ENCODE assay signal across 22 mouse cellular contexts in the genomic region with DNA sequence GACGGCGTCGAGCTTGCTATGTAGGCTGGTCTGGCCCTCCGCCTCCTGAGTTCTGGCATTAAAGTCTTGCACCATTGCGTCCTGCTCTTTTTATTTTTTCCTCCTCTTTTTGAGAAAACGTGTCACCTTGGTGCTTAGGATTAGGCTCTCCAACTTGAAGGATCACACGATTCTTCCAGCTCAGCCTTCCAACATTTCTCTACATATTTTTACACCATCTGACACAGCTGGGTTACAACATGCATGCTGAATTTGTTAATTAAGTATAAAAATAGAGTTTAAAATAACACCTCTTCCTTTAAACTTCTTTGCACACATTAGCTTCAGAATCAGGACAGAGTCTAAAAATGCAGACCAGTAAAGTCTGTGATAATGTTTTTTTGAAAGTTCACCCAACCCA. TPM values are rescaled to one million over a fixed set of nuclear protein-coding genes. Genes with fewer than 3 reads are reported as not detected.
DNase-seq lines count a peak whose midpoint lies in the region; ATAC-seq and TF ChIP-seq lines count a peak whose summit lies in the region.
"Had no signal": no experiment of that assay in that cellular context is flagged by ENCODE, and none has a peak within 500 bp of the region (broad histone marks: within the 10 kb centered on the region; RNA-seq: fewer than 3 reads in every experiment).

No protein-coding gene starts in this region.

- no peak for ATAC-seq in hindbrain, embryonic 16.5 days
- no peak for ATAC-seq in midbrain, embryonic 13.5 days
- ATAC-seq: forebrain, embryonic 14.5 days; forebrain, embryonic 16.5 days had no signal

- TF ChIP-seq CTCF in layer of hippocampus, adult 2 months (conservative IDR thresholded peaks at IDR 0.05), result no peak
- no peak for TF ChIP-seq CTCF in cortical plate, adult 2 months (IDR thresholded peaks at IDR 0.05; ENCODE audit: extremely low read depth, insufficient read depth, low read length)

- peaks cover 4% of the 10 kb centered on the region for H3K36me3 ChIP-seq in hindbrain, embryonic 16.5 days (ENCODE audit: control insufficient read depth, insufficient read depth, low read length)
- H3K36me3 ChIP-seq in midbrain, embryonic 13.5 days, result peaks cover 23% of the 10 kb centered on the region

- DNase-seq in layer of hippocampus, adult 2 months (ENCODE audit: low spot score in 2 of 2), result no peak
- DNase-seq in layer of hippocampus, postnatal 10 days (ENCODE audit: low spot score in 2 of 2), result no peak
- DNase-seq in brain, adult 2 months (ENCODE audit: low read depth, low spot score), result peak; percentile 79
- DNase-seq in telencephalon, adult 2 months (ENCODE audit: low read depth, low spot score), result peak; percentile 84
- DNase-seq: cerebellum, adult 11-12 months; cerebellum, adult 2 months; cerebellum, adult 9-10 months; cerebellum, postnatal 10 days; cerebellum, postnatal 25 days; embryo, embryonic 11 days had no signal

- H3K9me3 ChIP-seq in hindbrain, embryonic 16.5 days (ENCODE audit: control insufficient read depth, low read length), result no peaks in the 10 kb centered on the region
- no peaks in the 10 kb centered on the region for H3K9me3 ChIP-seq in midbrain, embryonic 13.5 days
- H3K9me3 ChIP-seq: embryonic facial prominence, embryonic 13.5 days; embryonic facial prominence, embryonic 15.5 days; forebrain, embryonic 10.5 days; forebrain, embryonic 12.5 days had no signal

- H3K9ac ChIP-seq in hindbrain, embryonic 16.5 days (ENCODE audit: low read depth, low read length), result no peak overlapping the region
- H3K9ac ChIP-seq in midbrain, embryonic 13.5 days (replicated peaks), result no peak overlapping the region
- H3K9ac ChIP-seq: embryonic facial prominence, embryonic 13.5 days; embryonic facial prominence, embryonic 15.5 days; forebrain, embryonic 12.5 days had no signal

- H3K27me3 ChIP-seq in hindbrain, embryonic 16.5 days (replicated peaks; ENCODE audit: control insufficient read depth, insufficient read depth, low read length), result no peaks in the 10 kb centered on the region
- H3K27me3 ChIP-seq in midbrain, embryonic 13.5 days, result no peaks in the 10 kb centered on the region
- H3K27me3 ChIP-seq: embryonic facial prominence, embryonic 13.5 days; embryonic facial prominence, embryonic 15.5 days; forebrain, embryonic 12.5 days had no signal

- H3K4me1 ChIP-seq in cortical plate, adult 2 months (ENCODE audit: control insufficient read depth, insufficient read depth, low read length), result peaks cover 22% of the 10 kb centered on the region
- peaks cover 12% of the 10 kb centered on the region for H3K4me1 ChIP-seq in hindbrain, embryonic 16.5 days (ENCODE audit: control insufficient read depth, insufficient read depth, low read depth, low read length)
- peaks cover 20% of the 10 kb centered on the region for H3K4me1 ChIP-seq in midbrain, embryonic 13.5 days (replicated peaks)

- no peak for TF ChIP-seq POLR2A in cortical plate, adult 2 months (IDR thresholded peaks at IDR 0.05; ENCODE audit: extremely low read depth, insufficient read depth, low read length)

- H3K27ac ChIP-seq in layer of hippocampus, adult 2 months, result peak overlapping the region; percentile 88
- peak overlapping the region; percentile 47 for H3K27ac ChIP-seq in cortical plate, adult 2 months (ENCODE audit: insufficient read depth, low read length)
- H3K27ac ChIP-seq in hindbrain, embryonic 16.5 days (ENCODE audit: low read depth, low read length), result no peak overlapping the region
- no peak overlapping the region for H3K27ac ChIP-seq in midbrain, embryonic 13.5 days
- H3K27ac ChIP-seq: embryonic facial prominence, embryonic 13.5 days; embryonic facial prominence, embryonic 15.5 days; forebrain, embryonic 10.5 days; forebrain, embryonic 12.5 days had no signal

- H3K4me2 ChIP-seq in hindbrain, embryonic 16.5 days (ENCODE audit: low read length), result no peak overlapping the region
- no peak overlapping the region for H3K4me2 ChIP-seq in midbrain, embryonic 13.5 days (replicated peaks)
- H3K4me2 ChIP-seq: embryonic facial prominence, embryonic 13.5 days; embryonic facial prominence, embryonic 15.5 days; forebrain, embryonic 12.5 days had no signal

- WGBS in hindbrain, embryonic 16.5 days, result 97% methylated on average over 7 of the region's 7 CpGs
- 94% methylated on average over 7 of the region's 7 CpGs for WGBS in midbrain, embryonic 13.5 days

- no peak overlapping the region for H3K4me3 ChIP-seq in layer of hippocampus, adult 2 months
- no peak overlapping the region for H3K4me3 ChIP-seq in cortical plate, adult 2 months (ENCODE audit: insufficient read depth, low read length)
- H3K4me3 ChIP-seq in hindbrain, embryonic 16.5 days (ENCODE audit: low read length), result no peak overlapping the region
- H3K4me3 ChIP-seq in midbrain, embryonic 13.5 days (replicated peaks), result no peak overlapping the region
- H3K4me3 ChIP-seq: embryonic facial prominence, embryonic 13.5 days; embryonic facial prominence, embryonic 15.5 days; erythroblast, embryonic 14.5 days; forebrain, embryonic 10.5 days; forebrain, embryonic 12.5 days had no signal

RNA-seq across cellular contexts. Expression of a gene that starts 4.7 kb away (rescaled TPM):
- 100 to 1,000 TPM; 211 to 234 TPM for total RNA-seq in layer of hippocampus, adult 2 months (2021)
- 100 to 1,000 TPM; 221 TPM for total RNA-seq in layer of hippocampus, postnatal 10 days (2021)
- 425 and 442 TPM in 2 replicates for polyA plus RNA-seq in cortical plate, adult 2 months (2012; rRNA removed)
- polyA plus RNA-seq in hindbrain, embryonic 16.5 days (2015; fragmentation: Nextera tagmentation; extraction: Ambion mirVana), result 246 and 270 TPM in 2 replicates
- 227 and 229 TPM in 2 replicates for polyA plus RNA-seq in midbrain, embryonic 13.5 days (2015; fragmentation: Nextera tagmentation; extraction: Ambion mirVana)

RNA-seq across cellular contexts. Expression of a gene that starts 8.8 kb away (rescaled TPM):
- total RNA-seq in layer of hippocampus, adult 2 months (2021), result under 1 TPM; 0.33 to 0.86 TPM
- under 1 TPM in 1 of 2 experiments, not detected in 1; 0.49 TPM for total RNA-seq in layer of hippocampus, postnatal 10 days (2021)
- 0.19 and 0.21 TPM in 2 replicates for polyA plus RNA-seq in cortical plate, adult 2 months (2012; rRNA removed)
- 0.21 and 0.22 TPM in 2 replicates for polyA plus RNA-seq in hindbrain, embryonic 16.5 days (2015; fragmentation: Nextera tagmentation; extraction: Ambion mirVana)
- polyA plus RNA-seq in midbrain, embryonic 13.5 days (2015; fragmentation: Nextera tagmentation; extraction: Ambion mirVana), result not detected in 2 replicates
- total RNA-seq: adrenal gland, postnatal 10 days had no signal
- polyA plus RNA-seq: cerebellum, adult 2 months; embryonic facial prominence, embryonic 11.5 days; embryonic facial prominence, embryonic 13.5 days; embryonic facial prominence, embryonic 15.5 days; erythroblast, embryonic 14.5 days; forebrain, embryonic 10.5 days; forebrain, embryonic 14.5 days; forebrain, embryonic 16.5 days had no signal

RNA-seq across cellular contexts. Expression of a gene that starts 14.5 kb away (rescaled TPM):
- 10 to 100 TPM; 44.3 to 44.9 TPM for total RNA-seq in layer of hippocampus, adult 2 months (2021)
- total RNA-seq in layer of hippocampus, postnatal 10 days (2021), result 10 to 100 TPM; 65.8 to 70.5 TPM
- polyA plus RNA-seq in cortical plate, adult 2 months (2012; rRNA removed), result 55.1 and 67.8 TPM in 2 replicates
- polyA plus RNA-seq in hindbrain, embryonic 16.5 days (2015; fragmentation: Nextera tagmentation; extraction: Ambion mirVana), result 73.0 and 74.5 TPM in 2 replicates
- polyA plus RNA-seq in midbrain, embryonic 13.5 days (2015; fragmentation: Nextera tagmentation; extraction: Ambion mirVana), result 60.2 and 60.6 TPM in 2 replicates

RNA-seq across cellular contexts. Expression of a gene that starts 29.0 kb away (rescaled TPM):
- total RNA-seq in layer of hippocampus, adult 2 months (2021), result 10 to 100 TPM; 16.6 to 18.8 TPM
- total RNA-seq in layer of hippocampus, postnatal 10 days (2021), result 10 to 100 TPM; 15.0 TPM
- polyA plus RNA-seq in cortical plate, adult 2 months (2012; rRNA removed), result 23.7 and 24.7 TPM in 2 replicates
- polyA plus RNA-seq in hindbrain, embryonic 16.5 days (2015; fragmentation: Nextera tagmentation; extraction: Ambion mirVana), result 2.6 and 2.8 TPM in 2 replicates
- polyA plus RNA-seq in midbrain, embryonic 13.5 days (2015; fragmentation: Nextera tagmentation; extraction: Ambion mirVana), result 0.99 and 1.3 TPM in 2 replicates

Comparison
In these comparisons a context has a peak if more than half of its experiments do, and no peak if none do; other contexts are left out.
1. DNase-seq: peak in brain, adult 2 months (single experiment) and telencephalon, adult 2 months (single experiment); none in layer of hippocampus, adult 2 months (0 of 2) and layer of hippocampus, postnatal 10 days (0 of 2).
2. H3K27ac ChIP-seq: peak in layer of hippocampus, adult 2 months (single experiment) and cortical plate, adult 2 months (single experiment); none in hindbrain, embryonic 16.5 days (single experiment) and midbrain, embryonic 13.5 days (single experiment).